Mouse (Mus musculus) left cerebral cortex, postnatal 14 days (tissue): Measurements from ENCODE around the gene Ttc41. TPM values are rescaled to one million over a fixed set of nuclear protein-coding genes. Genes with fewer than 3 reads are reported as not detected.
A peak's percentile ranks its signal among the peaks of the same experiment; 100 is the strongest.
"Not testable (repeated sequence)": the region's sequence is repeated elsewhere in the genome, so short reads cannot be mapped to it uniquely, and the experiment has no call there.

ENCODE experiments used
- DNase-seq, 2 experiments: peaks; one replicate each; pipeline ENCODE4 v3.0.0; 2021 to 2022; ENCODE audit warnings: low spot score in 2 of 2, mixed read lengths in 1 of 2
- intact Hi-C: fragments of 180-260 bp; cut with DNase I; formaldehyde crosslinking; loops from one replicate; pipeline ENCODE4 v1.15.1; 2025
- long read RNA-seq, 2 experiments: library from polyadenylated mRNA; stranded (forward); transcript quantifications; one replicate each; pipeline ENCODE4 v2.0.0; 2021
- total RNA-seq, 2 experiments: library from RNA; stranded (reverse); gene quantifications; 2 replicates each; pipeline ENCODE4 v1.2.3; 2021

The Ttc41 gene
- 1 to 10 TPM; 1.1 to 1.2 TPM for total RNA-seq
- long read RNA-seq, experiment 1, partial matches to known transcripts = 0 of 1 reads
- long read RNA-seq, experiment 1, other reads (novel, unspliced or antisense) = 1 of 1 reads
- long read RNA-seq, experiment 2 = 0 reads

GRCm38 (mm10) chr10:86705318-86705921 is at the start of gene Ttc41, which contains the start of gene Hsp90b1:
Gene Ttc41 (plus strand): TSS chr10:86705811.
Gene Hsp90b1 (minus strand): TSS chr10:86705509.
- intact Hi-C loops = loop anchor here (2.0 kb wide), 1 partner anchor 73 kb away; the partner anchor contains the start of gene Nt5dc3
- peak; percentile 99 to 100 for DNase-seq

- intact Hi-C loops, DNase-seq: not testable (repeated sequence)
These were observed 35.1 kb upstream of the Ttc41 start for GRCm38 (mm10) chr10:86670550-86670949.

GRCm38 (mm10) chr10:86684797-86685178 is 20.8 kb upstream of the Ttc41 start:
- intact Hi-C loops, DNase-seq: not testable (repeated sequence)

- peak; percentile 73 to 79 for DNase-seq
- intact Hi-C loops = not testable (repeated sequence)
These were observed 20.2 kb upstream of the Ttc41 start for GRCm38 (mm10) chr10:86685179-86686016.

- intact Hi-C loops, DNase-seq: not testable (repeated sequence)
These were observed 19.6 kb upstream of the Ttc41 start for GRCm38 (mm10) chr10:86686017-86686360.

- DNase-seq = no peak
- intact Hi-C loops = no loop called here
These were observed 5.4 kb upstream of the Ttc41 start for GRCm38 (mm10) chr10:86700251-86700650.

- DNase-seq = no peak
- intact Hi-C loops = no loop called here
These were observed 4.6 kb upstream of the Ttc41 start for GRCm38 (mm10) chr10:86700973-86701372.

- DNase-seq = no peak
- intact Hi-C loops = no loop called here
These were observed 3.2 kb upstream of the Ttc41 start for GRCm38 (mm10) chr10:86702312-86702920.

GRCm38 (mm10) chr10:86703375-86703774 is 2.2 kb upstream of the Ttc41 start:
- no peak for DNase-seq
- intact Hi-C loops = no loop called here

- DNase-seq = no peak
- intact Hi-C loops = loop anchor here (2.0 kb wide), 1 partner anchor 75 kb away; the partner anchor contains the start of gene Nt5dc3
These were observed 1.5 kb upstream of the Ttc41 start for GRCm38 (mm10) chr10:86704141-86704540.

GRCm38 (mm10) chr10:86704589-86705191 is 921 bp upstream of the Ttc41 start:
- intact Hi-C loops = loop anchor here (2.0 kb wide), 1 partner anchor 74 kb away; the partner anchor contains the start of gene Nt5dc3
- DNase-seq = peak in 1 of 2 experiments; percentile 13

- no peak for DNase-seq
- intact Hi-C loops = loop anchor here (2.0 kb wide), 1 partner anchor 73 kb away; the partner anchor contains the start of gene Nt5dc3
These were observed 526 bp downstream of the Ttc41 start for GRCm38 (mm10) chr10:86705922-86706752.

GRCm38 (mm10) chr10:86707134-86707533 is 1.5 kb downstream of the Ttc41 start:
- DNase-seq = no peak
- intact Hi-C loops = no loop called here

GRCm38 (mm10) chr10:86712156-86712555 is 6.5 kb downstream of the Ttc41 start:
- DNase-seq = no peak
- intact Hi-C loops = no loop called here

GRCm38 (mm10) chr10:86727548-86727980 is 22.0 kb downstream of the Ttc41 start:
- intact Hi-C loops = no loop called here
- DNase-seq = peak in 1 of 2 experiments; percentile 30

GRCm38 (mm10) chr10:86728176-86728575 is 22.6 kb downstream of the Ttc41 start:
- intact Hi-C loops = no loop called here
- no peak for DNase-seq

GRCm38 (mm10) chr10:86730823-86731499 is 25.4 kb downstream of the Ttc41 start:
- intact Hi-C loops = no loop called here
- peak; percentile 89 for DNase-seq

GRCm38 (mm10) chr10:86731500-86731863 is 25.9 kb downstream of the Ttc41 start:
- no peak for DNase-seq
- intact Hi-C loops = no loop called here
